Mouse (Mus musculus): ENCODE data around the gene Smg7.
"Not testable (repeated sequence)": the region's sequence is repeated elsewhere in the genome, so short reads cannot be mapped to it uniquely, and the experiment has no call there.

The Smg7 gene

GRCm38 (mm10) chr1:152901765-152902664, at the start of gene Smg7:
Gene Smg7, minus strand, starts transcription at chr1:152902646.
- DNase-seq (ENCODE audit: low spot score in 2 of 2): peak; percentile 3 to 20

- DNase-seq (ENCODE audit: low spot score in 2 of 2): no peak
Observed at GRCm38 (mm10) chr1:152942977-152943376, 40.5 kb upstream of the Smg7 start.

GRCm38 (mm10) chr1:152936365-152936764, 33.9 kb upstream of the Smg7 start:
- DNase-seq (ENCODE audit: low spot score in 2 of 2): no peak

- no peak for DNase-seq (ENCODE audit: low spot score in 2 of 2)
Observed at GRCm38 (mm10) chr1:152935476-152935875, 33.0 kb upstream of the Smg7 start.

- no peak for DNase-seq (ENCODE audit: low spot score in 2 of 2)
Observed at GRCm38 (mm10) chr1:152933962-152934361, 31.5 kb upstream of the Smg7 start.

GRCm38 (mm10) chr1:152921786-152922185, 19.3 kb upstream of the Smg7 start:
- no peak for DNase-seq (ENCODE audit: low spot score in 2 of 2)

GRCm38 (mm10) chr1:152917626-152918025, 15.2 kb upstream of the Smg7 start:
- DNase-seq (ENCODE audit: low spot score in 2 of 2): no peak

- DNase-seq (ENCODE audit: low spot score in 2 of 2): no peak
Observed at GRCm38 (mm10) chr1:152916936-152917335, 14.5 kb upstream of the Smg7 start.

GRCm38 (mm10) chr1:152915766-152916165, 13.3 kb upstream of the Smg7 start:
- no peak for DNase-seq (ENCODE audit: low spot score in 2 of 2)

- no peak for DNase-seq (ENCODE audit: low spot score in 2 of 2)
Observed at GRCm38 (mm10) chr1:152913483-152914460, 11.3 kb upstream of the Smg7 start.

GRCm38 (mm10) chr1:152904469-152904868, 2.0 kb upstream of the Smg7 start:
- peak; percentile 86 to 91 for DNase-seq (ENCODE audit: low spot score in 2 of 2)

GRCm38 (mm10) chr1:152903591-152904135, 1.2 kb upstream of the Smg7 start:
- DNase-seq (ENCODE audit: low spot score in 2 of 2): peak; percentile 53 to 61

GRCm38 (mm10) chr1:152902665-152903516, 445 bp upstream of the Smg7 start:
- peak; percentile 90 to 92 for DNase-seq (ENCODE audit: low spot score in 2 of 2)

GRCm38 (mm10) chr1:152901419-152901764, 1.1 kb downstream of the Smg7 start:
- DNase-seq (ENCODE audit: low spot score in 2 of 2): peak in 1 of 2 experiments; percentile 2

GRCm38 (mm10) chr1:152888086-152888485, 14.4 kb downstream of the Smg7 start:
- not testable (repeated sequence) for DNase-seq (ENCODE audit: low spot score in 2 of 2)

GRCm38 (mm10) chr1:152871031-152871430, 31.4 kb downstream of the Smg7 start:
- DNase-seq (ENCODE audit: low spot score in 2 of 2): no peak

- no peak for DNase-seq (ENCODE audit: low spot score in 2 of 2)
Observed at GRCm38 (mm10) chr1:152869901-152870300, 32.5 kb downstream of the Smg7 start.

- DNase-seq (ENCODE audit: low spot score in 2 of 2): no peak
Observed at GRCm38 (mm10) chr1:152846856-152847255, 55.6 kb downstream of the Smg7 start.

GRCm38 (mm10) chr1:152845211-152845730, 57.2 kb downstream of the Smg7 start:
- DNase-seq (ENCODE audit: low spot score in 2 of 2): no peak

GRCm38 (mm10) chr1:152844634-152845033, 57.8 kb downstream of the Smg7 start:
- DNase-seq (ENCODE audit: low spot score in 2 of 2): no peak

GRCm38 (mm10) chr1:152841057-152841456, 61.4 kb downstream of the Smg7 start:
- no peak for DNase-seq (ENCODE audit: low spot score in 2 of 2)

Measured in spleen, postnatal 36 days (tissue).